Mouse (Mus musculus) embryo, embryonic 10.5 days (tissue): ENCODE measurements around the gene Eya2.

Experiments
- DNase-seq: peaks from one replicate; pipeline ENCODE4 v3.0.0-alpha.2; 2015; ENCODE audit warnings: low spot score

Eya2 gene

GRCm38 (mm10) chr2:165593763-165594162 is 1.1 kb upstream of the Eya2 start:
- DNase-seq: no peak

GRCm38 (mm10) chr2:165595676-165596070 is 841 bp downstream of the Eya2 start:
- DNase-seq: peak; percentile 69

DNA sequence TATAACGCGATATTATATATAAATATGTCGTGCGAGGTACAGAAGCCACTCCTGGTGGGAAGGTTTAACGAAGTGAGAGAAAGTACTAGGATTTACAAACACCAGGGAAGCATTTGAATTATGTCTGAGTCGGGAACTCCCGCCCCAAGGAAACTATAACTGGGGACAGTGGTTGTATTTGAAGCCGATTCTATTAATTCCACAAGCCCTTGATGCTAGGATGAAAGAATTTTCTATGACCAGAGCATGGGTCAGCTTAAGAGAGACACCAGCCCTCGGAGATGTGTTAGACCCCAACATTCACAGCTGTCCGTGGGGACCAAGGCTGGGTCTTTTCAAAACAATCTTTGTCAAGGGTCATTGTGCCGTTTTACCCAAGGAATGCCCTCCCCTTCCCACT is 1.3 kb downstream of the Eya2 start:
- DNase-seq: peak; percentile 50

DNA sequence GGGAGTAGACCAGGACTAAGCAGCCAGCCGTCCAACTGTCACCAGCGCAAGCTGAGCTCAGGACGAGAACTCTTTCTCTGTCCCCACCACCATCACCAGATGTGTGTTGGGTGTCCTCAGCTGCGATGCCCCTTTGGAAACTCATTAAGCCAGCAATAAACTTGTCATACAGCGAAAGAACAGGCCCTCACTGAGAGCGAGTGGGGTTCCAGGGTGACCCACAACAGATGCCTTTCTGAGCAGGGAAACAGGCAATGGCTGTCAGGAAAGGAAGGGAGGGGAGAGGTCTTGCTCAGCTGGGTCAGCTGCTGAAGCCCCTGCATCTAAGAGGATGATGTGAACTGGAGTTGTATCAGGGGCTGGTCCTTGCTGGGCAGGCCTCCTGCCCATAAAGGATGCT is 2.7 kb downstream of the Eya2 start:
- peak; percentile 35 for DNase-seq

GRCm38 (mm10) chr2:165598139-165598538 is 3.3 kb downstream of the Eya2 start:
- DNase-seq: no peak

DNA sequence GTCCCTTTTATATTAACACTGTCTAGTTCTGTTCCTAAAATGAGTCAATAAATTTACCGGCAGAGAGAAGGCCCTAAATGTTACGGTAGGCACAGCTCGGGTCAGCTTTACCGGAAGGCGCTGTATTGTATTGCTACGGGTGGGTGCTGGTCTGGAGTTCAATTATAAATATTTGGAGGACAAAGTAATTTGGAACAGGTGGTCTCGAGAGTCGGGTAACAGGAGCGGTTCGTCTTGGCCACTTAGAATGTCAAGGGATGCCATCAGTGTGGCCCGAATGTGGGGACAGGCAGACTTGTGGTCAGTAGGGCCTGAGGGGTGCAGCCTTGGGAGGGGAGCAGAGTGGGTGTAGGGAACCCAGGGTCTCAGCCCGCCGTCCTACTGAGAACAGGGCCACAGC is 4.7 kb downstream of the Eya2 start:
- DNase-seq: peak; percentile 51

DNA sequence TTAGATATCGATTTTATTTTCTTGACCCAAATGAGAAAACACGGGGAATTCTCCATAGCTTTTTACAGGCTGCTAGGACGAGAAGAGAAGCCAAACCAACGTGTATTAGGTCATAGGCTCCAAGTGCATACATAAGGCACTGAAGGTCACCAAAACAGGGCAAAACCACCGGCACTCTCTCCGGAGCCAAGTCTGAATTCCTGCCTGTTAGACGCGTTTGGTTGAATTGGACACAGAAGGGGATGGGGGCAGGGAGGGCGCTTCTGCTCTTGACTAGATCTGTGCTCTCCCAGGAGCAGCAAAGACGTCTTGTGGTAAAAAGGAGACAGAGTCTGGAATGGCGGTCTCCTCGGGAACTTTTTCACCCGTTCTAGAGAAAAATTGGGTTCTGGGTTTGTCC is 6.1 kb downstream of the Eya2 start:
- peak; percentile 57 for DNase-seq

DNA sequence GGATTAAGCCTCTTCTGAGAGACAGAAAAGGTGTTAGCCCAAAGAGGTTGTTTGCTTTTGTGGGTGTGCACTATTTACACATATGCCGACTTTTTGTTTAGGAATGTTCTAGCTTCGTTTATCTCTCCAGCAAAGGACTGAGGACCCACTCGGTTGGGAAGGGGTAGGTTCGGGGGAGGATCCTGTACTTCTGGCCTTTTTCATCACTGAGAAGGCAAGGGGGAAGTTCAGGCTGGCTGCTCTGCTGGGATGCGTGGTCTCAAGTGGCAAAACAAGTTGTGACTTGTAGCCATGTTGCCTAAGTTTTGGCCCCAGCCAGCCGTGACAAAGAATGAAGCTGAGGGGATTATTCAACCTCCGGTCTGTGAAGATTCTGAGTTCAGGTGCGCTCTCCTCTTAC is 6.8 kb downstream of the Eya2 start:
- DNase-seq: no peak

DNA sequence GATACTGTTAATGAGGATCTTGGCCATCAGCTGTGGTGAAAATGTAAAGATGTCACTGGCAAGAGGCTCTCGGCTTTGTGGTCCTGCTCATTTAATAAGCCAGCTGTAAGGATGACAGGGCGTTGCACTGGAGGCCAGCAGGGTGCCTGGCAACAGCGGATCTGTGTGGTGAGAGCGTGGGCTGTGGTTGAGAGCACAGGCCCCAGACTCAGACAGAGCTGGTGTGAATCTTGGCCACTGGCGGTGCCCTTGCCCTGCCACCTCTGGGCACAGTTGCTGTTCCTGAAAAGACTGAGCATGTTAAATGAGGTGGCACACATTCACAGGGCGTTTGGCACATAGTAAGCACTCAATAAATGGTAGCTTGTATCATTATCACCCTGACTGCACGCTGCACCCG is 8.9 kb downstream of the Eya2 start:
- peak; percentile 28 for DNase-seq

GRCm38 (mm10) chr2:165611551-165612253 is 16.9 kb downstream of the Eya2 start:
- DNase-seq: no peak

- no peak for DNase-seq
Measured at GRCm38 (mm10) chr2:165613741-165614339, 19.0 kb downstream of the Eya2 start.

DNA sequence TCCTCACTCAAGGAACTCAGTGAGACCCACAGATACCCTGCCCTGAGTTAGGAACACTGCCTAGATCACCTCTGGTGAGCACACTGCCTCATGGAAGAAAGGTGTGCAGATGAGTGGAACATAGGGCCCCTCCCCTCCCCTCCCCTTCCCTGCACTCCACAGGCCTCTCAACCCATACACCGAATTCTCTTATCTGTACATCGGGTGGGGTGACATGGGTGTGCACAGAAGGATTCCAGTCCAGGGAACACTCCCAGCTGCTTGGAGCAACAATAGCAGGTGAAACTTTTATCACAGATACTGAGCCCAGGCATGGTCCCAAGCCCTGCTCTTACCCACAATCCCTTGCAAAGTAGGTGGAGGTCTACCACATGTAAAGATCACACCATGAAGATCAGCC is 26.7 kb downstream of the Eya2 start:
- no peak for DNase-seq

DNA sequence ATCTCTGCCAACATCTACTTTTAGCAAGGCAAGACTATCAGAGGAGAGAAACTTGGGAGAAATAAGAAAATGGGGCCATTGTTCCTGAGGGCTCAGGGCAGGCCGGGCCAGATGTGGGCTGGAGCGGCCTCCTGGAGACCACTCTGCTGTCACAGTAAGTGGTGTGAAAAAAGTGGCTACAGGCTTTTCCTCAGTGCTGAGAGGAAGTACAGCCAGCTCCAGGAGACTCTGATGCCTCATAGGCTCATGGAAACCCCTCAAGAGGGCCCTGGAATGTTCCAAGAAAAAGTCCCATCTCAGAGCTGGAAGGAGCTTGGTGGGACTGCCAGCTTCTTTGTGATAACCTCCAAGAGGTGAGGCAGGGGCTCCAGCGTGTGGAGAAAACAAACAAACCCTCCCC is 27.8 kb downstream of the Eya2 start:
- DNase-seq: no peak

- DNase-seq: no peak
Measured at GRCm38 (mm10) chr2:165626826-165627225, 32.0 kb downstream of the Eya2 start.

- no peak for DNase-seq
Measured at GRCm38 (mm10) chr2:165627974-165628373, 33.1 kb downstream of the Eya2 start.

GRCm38 (mm10) chr2:165629900-165630299 is 35.1 kb downstream of the Eya2 start:
- DNase-seq: peak; percentile 56

DNA sequence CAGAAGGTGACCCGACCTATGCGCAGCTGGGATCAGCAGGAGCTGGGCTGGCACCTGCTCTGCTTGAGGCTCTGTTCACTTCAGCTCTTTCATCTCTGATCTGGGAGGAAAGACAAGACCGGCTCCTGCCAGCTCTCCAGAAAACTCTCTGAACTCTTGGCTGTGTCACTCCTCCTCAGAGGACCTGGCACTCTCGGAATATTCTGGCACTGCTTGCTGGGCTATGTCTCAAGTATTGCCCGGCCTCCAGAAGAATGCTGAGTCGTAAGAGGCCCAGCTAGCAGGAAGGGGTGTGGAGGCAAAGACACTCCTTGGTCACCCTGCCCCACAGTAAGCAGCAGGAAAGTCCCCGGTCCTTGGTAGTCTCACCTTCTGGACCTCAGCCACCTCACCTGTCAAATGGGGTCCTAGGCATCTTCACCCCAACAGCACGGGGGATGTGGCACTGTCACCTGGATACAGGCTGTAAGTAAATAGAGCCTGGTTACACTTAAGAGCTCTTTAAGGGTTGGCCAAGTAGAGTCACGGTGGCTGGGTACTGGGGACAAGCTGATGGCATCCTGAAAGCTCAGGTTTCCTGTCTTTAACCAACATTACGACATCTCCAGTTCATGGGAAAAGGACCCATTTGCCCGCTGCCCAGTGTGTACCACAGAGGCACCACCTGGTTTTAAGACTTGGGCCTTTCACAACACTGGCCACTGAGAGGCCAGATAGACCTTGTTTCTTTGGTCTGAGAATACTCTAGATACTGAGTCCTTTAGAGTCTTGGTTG is 38.4 kb downstream of the Eya2 start:
- DNase-seq: no peak

- no peak for DNase-seq
Measured at GRCm38 (mm10) chr2:165634481-165634880, 39.6 kb downstream of the Eya2 start.

GRCm38 (mm10) chr2:165639075-165639755 is 44.4 kb downstream of the Eya2 start:
- DNase-seq: no peak

DNA sequence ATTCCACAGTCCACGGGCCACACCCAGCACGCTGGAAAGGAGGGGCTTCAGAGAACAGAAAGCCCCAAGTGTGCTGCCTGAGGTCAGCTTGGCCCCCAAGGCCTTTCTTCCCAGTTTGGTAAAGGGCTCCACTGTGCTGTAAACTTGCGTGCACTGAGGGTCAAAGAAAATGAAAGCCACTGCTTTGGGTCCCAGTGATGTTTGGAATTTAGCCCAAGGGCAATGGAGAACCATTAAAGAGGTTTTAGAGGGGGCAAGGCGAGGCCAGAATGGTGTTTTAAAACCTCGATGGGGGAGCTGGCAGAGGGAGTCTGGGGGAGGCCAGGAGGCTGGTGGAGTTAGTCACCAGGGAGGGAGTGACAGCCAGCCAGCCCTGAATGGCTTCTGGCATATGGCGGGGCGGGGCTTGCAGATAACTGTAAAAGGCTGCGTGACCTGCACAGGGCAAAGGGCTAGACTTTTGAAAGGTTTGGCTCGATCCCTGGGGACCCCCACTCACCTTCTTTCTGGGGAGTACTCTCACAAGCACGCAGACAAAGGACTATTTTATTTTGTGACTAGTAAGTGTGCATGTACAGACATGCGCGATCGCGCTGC is 47.2 kb downstream of the Eya2 start:
- DNase-seq: peak; percentile 69

DNA sequence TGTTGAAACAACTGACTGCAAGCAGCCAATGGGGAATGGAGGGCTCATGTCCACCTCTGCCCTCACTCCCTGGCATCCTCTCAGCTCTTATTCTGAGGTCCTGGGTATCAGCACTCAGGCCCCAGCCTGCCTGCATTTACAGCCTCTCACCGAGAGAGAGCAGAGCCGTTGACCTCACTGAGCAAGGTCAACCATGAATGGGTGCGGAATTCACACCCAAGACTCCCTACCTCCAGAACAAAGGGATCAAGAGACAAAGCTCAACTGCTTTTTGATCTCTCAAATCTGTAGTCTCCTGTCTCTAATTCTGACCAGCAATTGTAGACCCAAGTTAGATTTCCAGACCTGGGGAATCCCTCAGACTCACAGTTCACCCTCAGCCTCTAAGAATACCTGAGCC is 48.8 kb downstream of the Eya2 start:
- no peak for DNase-seq

GRCm38 (mm10) chr2:165644057-165644456 is 49.2 kb downstream of the Eya2 start:
- no peak for DNase-seq
